8 mouse cellular contexts compared by ENCODE assay signal in genomic region chr3:144825151-144825550, GRCm38 (mm10). TPM values are rescaled to one million over a fixed set of nuclear protein-coding genes. Genes with fewer than 3 reads are reported as not detected.
DNase-seq lines count a peak whose midpoint lies in the region; ATAC-seq lines count a peak whose summit lies in the region.
"Had no signal": no experiment of that assay in that cellular context is flagged by ENCODE, and none has a peak within 500 bp of the region (broad histone marks: within the 10 kb centered on the region; RNA-seq: fewer than 3 reads in every experiment).

No protein-coding gene starts in this region.

- H3K36me3 ChIP-seq in intestine, embryonic 14.5 days (ENCODE audit: control insufficient read depth, insufficient read depth, low read length): no peaks in the 10 kb centered on the region
- H3K36me3 ChIP-seq in midbrain, embryonic 12.5 days: no peaks in the 10 kb centered on the region
- H3K36me3 ChIP-seq: stomach, embryonic 15.5 days had no signal

- no peaks in the 10 kb centered on the region for H3K27me3 ChIP-seq in intestine, embryonic 14.5 days (replicated peaks; ENCODE audit: control insufficient read depth, insufficient read depth, low read length)
- H3K27me3 ChIP-seq in midbrain, embryonic 12.5 days: no peaks in the 10 kb centered on the region
- H3K27me3 ChIP-seq: stomach, embryonic 15.5 days had no signal

- H3K9ac ChIP-seq in intestine, embryonic 14.5 days (ENCODE audit: low read length): no peak overlapping the region
- no peak overlapping the region for H3K9ac ChIP-seq in midbrain, embryonic 12.5 days (replicated peaks)
- H3K9ac ChIP-seq: stomach, embryonic 15.5 days had no signal

- peak; percentile 72 to 74 for DNase-seq in adrenal gland, adult 18-20 months (ENCODE audit: low spot score in 2 of 2)
- DNase-seq in cerebellum, postnatal 36 days: peak; percentile 66
- DNase-seq in gastrocnemius, adult 18-20 months (ENCODE audit: low spot score): peak; percentile 62
- peak; percentile 91 for DNase-seq in intestine, embryonic 14.5 days (ENCODE audit: low spot score)
- DNase-seq in left cerebral cortex, adult 8-10 months (ENCODE audit: low spot score in 2 of 2): peak; percentile 49 to 77
- peak; percentile 6 to 59 for DNase-seq in spleen, adult 18-20 months

- ATAC-seq in intestine, embryonic 14.5 days (replicated peaks; ENCODE audit: low FRiP score, low TSS enrichment, low read depth): peak; percentile 77; the same call in 1 of the 2 replicates
- ATAC-seq in midbrain, embryonic 12.5 days (ENCODE audit: low FRiP score, low read depth): peak; percentile 88

- no peak overlapping the region for H3K27ac ChIP-seq in intestine, embryonic 14.5 days (ENCODE audit: low read depth)
- no peak overlapping the region for H3K27ac ChIP-seq in midbrain, embryonic 12.5 days (replicated peaks)
- H3K27ac ChIP-seq: stomach, embryonic 15.5 days had no signal

- H3K4me3 ChIP-seq in intestine, embryonic 14.5 days (ENCODE audit: low read depth, low read length): no peak overlapping the region
- no peak overlapping the region for H3K4me3 ChIP-seq in midbrain, embryonic 12.5 days
- H3K4me3 ChIP-seq: stomach, embryonic 15.5 days had no signal

- WGBS in intestine, embryonic 14.5 days: 15% methylated on average over 10 of the region's 10 CpGs
- WGBS in midbrain, embryonic 12.5 days: 21% methylated on average over 10 of the region's 10 CpGs

- no peaks in the 10 kb centered on the region for H3K4me1 ChIP-seq in intestine, embryonic 14.5 days (replicated peaks; ENCODE audit: control insufficient read depth, insufficient read depth, low read length)
- no peaks in the 10 kb centered on the region for H3K4me1 ChIP-seq in midbrain, embryonic 12.5 days
- H3K4me1 ChIP-seq: stomach, embryonic 15.5 days had no signal

- H3K4me2 ChIP-seq in intestine, embryonic 14.5 days (ENCODE audit: low read length): no peak overlapping the region
- no peak overlapping the region for H3K4me2 ChIP-seq in midbrain, embryonic 12.5 days (replicated peaks)
- H3K4me2 ChIP-seq: stomach, embryonic 15.5 days had no signal

- no peaks in the 10 kb centered on the region for H3K9me3 ChIP-seq in intestine, embryonic 14.5 days (ENCODE audit: control insufficient read depth, low read length)
- H3K9me3 ChIP-seq in midbrain, embryonic 12.5 days: no peaks in the 10 kb centered on the region
- H3K9me3 ChIP-seq: stomach, embryonic 15.5 days had no signal

RNA-seq across cellular contexts. Expression of gene Clca3a2, which starts 5.9 kb away (rescaled TPM):
- total RNA-seq in adrenal gland, adult 18-20 months (2021): not detected
- total RNA-seq in gastrocnemius, adult 18-20 months (2021): not detected
- 0.20 and 0.54 TPM in 2 replicates for polyA plus RNA-seq in intestine, embryonic 14.5 days (2014; fragmentation: Nextera tagmentation; extraction: Ambion mirVana)
- total RNA-seq in left cerebral cortex, adult 8-10 months (2022): not detected
- not detected in 2 replicates for polyA plus RNA-seq in midbrain, embryonic 12.5 days (2016; fragmentation: Nextera tagmentation; extraction: Ambion mirVana)

RNA-seq across cellular contexts. Expression of gene Clca3b, which starts 24.0 kb away (rescaled TPM):
- not detected for total RNA-seq in adrenal gland, adult 18-20 months (2021)
- total RNA-seq in gastrocnemius, adult 18-20 months (2021): not detected
- 4.9 and 5.4 TPM in 2 replicates for polyA plus RNA-seq in intestine, embryonic 14.5 days (2014; fragmentation: Nextera tagmentation; extraction: Ambion mirVana)
- total RNA-seq in left cerebral cortex, adult 8-10 months (2022): not detected
- not detected in 2 replicates for polyA plus RNA-seq in midbrain, embryonic 12.5 days (2016; fragmentation: Nextera tagmentation; extraction: Ambion mirVana)

Comparison
In these comparisons a context has a peak if more than half of its experiments do, and no peak if none do; other contexts are left out.
1. DNase-seq: peak in every context shown above with its lines; median percentile 91 in intestine, embryonic 14.5 days; 73 in adrenal gland, adult 18-20 months; 66 in cerebellum, postnatal 36 days; 63 in left cerebral cortex, adult 8-10 months; 62 in gastrocnemius, adult 18-20 months; 32 in spleen, adult 18-20 months.